Mouse (Mus musculus) MEL (cell line): ENCODE measurements around the gene Ankrd22.

Experiments used
- CHD2 ChIP-seq: IDR thresholded peaks from 2 replicates; pipeline ENCODE4 v1.6.1; 2011; ENCODE audit warnings: low read length, improper control_type of control experiment
- CTCF ChIP-seq, 3 experiments: IDR thresholded peaks in 2 of 3; conservative IDR thresholded peaks in 1 of 3; 2 replicates each; pipeline ENCODE4 v1.5.1; 2011 to 2012; ENCODE audit warnings: low read length in 3 of 3, low read depth in 2 of 3, mild to moderate bottlenecking in 2 of 3, improper control_type of control experiment in 1 of 3, inconsistent platforms in 1 of 3, mixed read lengths in 1 of 3, moderate library complexity in 1 of 3; ENCODE audit not compliant: control insufficient read depth in 1 of 3, insufficient read depth in 1 of 3, poor library complexity in 1 of 3, severe bottlenecking in 1 of 3
- E2F4 ChIP-seq: IDR thresholded peaks from 2 replicates; pipeline ENCODE4 v1.6.1; 2011; ENCODE audit warnings: low read depth, low read length, improper control_type of control experiment, borderline replicate concordance
- EP300 ChIP-seq, 2 experiments: IDR thresholded peaks; 2 replicates each; pipeline ENCODE4 v1.6.1; 2011; ENCODE audit warnings: improper control_type of control experiment in 2 of 2, low read length in 2 of 2, low read depth in 1 of 2, mild to moderate bottlenecking in 1 of 2
- MAFK ChIP-seq: IDR thresholded peaks from 2 replicates; pipeline ENCODE4 v1.6.1; 2011; ENCODE audit warnings: low read depth, mild to moderate bottlenecking, low read length, improper control_type of control experiment, borderline replicate concordance
- MAX ChIP-seq: IDR thresholded peaks from 2 replicates; pipeline ENCODE4 v1.6.1; 2011; ENCODE audit warnings: low read length, improper control_type of control experiment
- MXI1 ChIP-seq: IDR thresholded peaks from 2 replicates; pipeline ENCODE4 v1.6.1; 2011; ENCODE audit warnings: mild to moderate bottlenecking, low read depth, low read length, improper control_type of control experiment
- POLR2A ChIP-seq, 2 experiments: IDR thresholded peaks; 2 replicates each; pipeline ENCODE4 v1.6.1; 2011 to 2012; ENCODE audit warnings: low read length in 2 of 2, mild to moderate bottlenecking in 2 of 2, control low read depth in 1 of 2, improper control_type of control experiment in 1 of 2, low read depth in 1 of 2, moderate library complexity in 1 of 2; ENCODE audit not compliant: control insufficient read depth in 1 of 2, insufficient read depth in 1 of 2, poor library complexity in 1 of 2
- RAD21 ChIP-seq: IDR thresholded peaks from 2 replicates; pipeline ENCODE4 v1.6.1; 2011; ENCODE audit warnings: mild to moderate bottlenecking, low read depth, low read length, improper control_type of control experiment
- TAL1 ChIP-seq: IDR thresholded peaks from 2 replicates; pipeline ENCODE4 v1.6.1; 2012; ENCODE audit warnings: mild to moderate bottlenecking, inconsistent platforms, low read length, moderate library complexity, mixed read lengths
- TBP ChIP-seq: IDR thresholded peaks from 2 replicates; pipeline ENCODE4 v1.8.0; 2011; ENCODE audit warnings: low read depth, low read length, improper control_type of control experiment
- USF2 ChIP-seq, 2 experiments: IDR thresholded peaks; 2 replicates each; pipeline ENCODE4 v1.6.1; 2011 to 2012; ENCODE audit warnings: improper control_type of control experiment in 2 of 2, low read length in 2 of 2, borderline replicate concordance in 1 of 2, inconsistent platforms in 1 of 2, low read depth in 1 of 2, mild to moderate bottlenecking in 1 of 2; ENCODE audit not compliant: insufficient read depth in 1 of 2
- ZC3H11A ChIP-seq: IDR thresholded peaks from 2 replicates; pipeline ENCODE4 v1.6.1; 2012; ENCODE audit warnings: low read depth, mild to moderate bottlenecking, inconsistent platforms, low read length, improper control_type of control experiment

GRCm38 (mm10) chr19:34193683-34194082 lies 27.8 kb upstream of the Ankrd22 start:
- TF ChIP-seq CTCF (IDR thresholded peaks at IDR 0.05 in 2 of 3, conservative IDR thresholded peaks at IDR 0.05 in 1 of 3; ENCODE audit: control insufficient read depth in 1 of 3, insufficient read depth in 1 of 3, low read depth in 2 of 3, low read length in 3 of 3, poor library complexity in 1 of 3, severe bottlenecking in 1 of 3) (no peak), TBP (no peak), MAFK (no peak), EP300 (IDR thresholded peaks at IDR 0.05; ENCODE audit: low read depth in 1 of 2, low read length in 2 of 2) (no peak), MAX (no peak), POLR2A (IDR thresholded peaks at IDR 0.05; ENCODE audit: control insufficient read depth in 1 of 2, insufficient read depth in 1 of 2, low read depth in 1 of 2, low read length in 2 of 2, poor library complexity in 1 of 2) (no peak), TAL1 (no peak), CHD2 (no peak), USF2 (IDR thresholded peaks at IDR 0.05; ENCODE audit: borderline replicate concordance in 1 of 2, insufficient read depth in 1 of 2, low read depth in 1 of 2, low read length in 2 of 2) (no peak), RAD21 (no peak), MXI1 (no peak), ZC3H11A (no peak), E2F4 (no peak)
